Mouse (Mus musculus) forebrain, embryonic 14.5 days (tissue): ENCODE data around the gene Hint2. TPM values are rescaled to one million over a fixed set of nuclear protein-coding genes. Genes with fewer than 3 reads are reported as not detected.
A peak's percentile ranks its signal among the peaks of the same experiment; 100 is the strongest.

Experiments
- ATAC-seq: fragments of 200-750 bp; cut with Nextera tagmentation; 2 replicates; pipeline ENCODE4 v1.8.0; 2017; ENCODE audit warnings: mild to moderate bottlenecking, moderate library complexity
- DNase-seq: peaks from one replicate; pipeline ENCODE4 v3.0.0-alpha.2; 2015; ENCODE audit warnings: low spot score
- H3K27ac ChIP-seq: fragments of 300-500 bp; sonication (generic); 2 replicates; pipeline ENCODE4 v1.5.1; 2014; ENCODE audit warnings: low read depth, mild to moderate bottlenecking, control low read depth, low read length, moderate library complexity
- H3K27me3 ChIP-seq: fragments of 300-500 bp; sonication (generic); replicated peaks from 2 replicates; pipeline ENCODE4 v1.6.1; 2014; ENCODE audit warnings: low read length, control low read depth, mixed read lengths; ENCODE audit not compliant: control insufficient read depth, insufficient read depth
- H3K36me3 ChIP-seq: fragments of 300-500 bp; sonication (generic); 2 replicates; pipeline ENCODE4 v1.6.1; 2014; ENCODE audit warnings: low read length, control low read depth; ENCODE audit not compliant: control insufficient read depth, insufficient read depth
- H3K4me1 ChIP-seq: fragments of 300-500 bp; sonication (generic); 2 replicates; pipeline ENCODE4 v1.6.1; 2014; ENCODE audit warnings: antibody characterized with exemption, low read length, control low read depth; ENCODE audit not compliant: control insufficient read depth, insufficient read depth
- H3K4me2 ChIP-seq: fragments of 300-500 bp; sonication (generic); 2 replicates; pipeline ENCODE4 v1.6.1; 2014; ENCODE audit warnings: mild to moderate bottlenecking, control low read depth, low read length
- H3K4me3 ChIP-seq: fragments of 300-500 bp; sonication (generic); 2 replicates; pipeline ENCODE4 v1.5.1; 2014; ENCODE audit warnings: low read depth, low read length, control low read depth
- H3K9ac ChIP-seq: fragments of 300-500 bp; sonication (generic); 2 replicates; pipeline ENCODE4 v1.6.1; 2014; ENCODE audit warnings: mild to moderate bottlenecking, low read length, control low read depth, moderate library complexity
- H3K9me3 ChIP-seq: fragments of 300-500 bp; sonication (generic); replicated peaks from 2 replicates; pipeline ENCODE4 v1.6.1; 2016; ENCODE audit warnings: low read length, control low read depth, mixed read lengths; ENCODE audit not compliant: control insufficient read depth
- WGBS: fragments of 180-500 bp; shearing (Covaris S2); extraction: QIAGEN DNeasy Blood & Tissue Kit; methylation state at CpG from one replicate; pipeline ENCODE4 v1.1.7; 2014; 5-methylcytosine and 5-hydroxymethylcytosine counted together
- polyA plus RNA-seq: library from polyadenylated mRNA; unstranded; fragments of >200 nt; fragmentation: Nextera tagmentation; extraction: Ambion mirVana; gene quantifications from 2 replicates; pipeline ENCODE4 v1.2.1, GENCODE M21; 2014

Hint2 gene
- 67.0 and 82.7 TPM in 2 replicates for polyA plus RNA-seq

- Histone ChIP-seq H3K4me3 (peak within 1 kb of the TSS; percentile 77), H3K4me1 (peaks cover 6% of the 10 kb centered on the region), H3K9me3 (no peaks in the 10 kb centered on the region), H3K36me3 (no peaks in the 10 kb centered on the region), H3K4me2 (peak within 1 kb of the TSS; percentile 81), H3K27me3 (no peaks in the 10 kb centered on the region), H3K27ac (peak within 1 kb of the TSS; percentile 86), H3K9ac (peak within 1 kb of the TSS; percentile 89)
- DNase-seq (peak; percentile 99), ATAC-seq (peak; percentile 99)
- under 1% methylated on average over 34 of the region's 34 CpGs for WGBS
These were observed at the start of gene Hint2 for GRCm38 (mm10) chr4:43656339-43657109. Gene Hint2 (minus strand): TSS chr4:43656466.

GRCm38 (mm10) chr4:43705991-43706390, 49.7 kb upstream of the Hint2 start:
- WGBS = 86% methylated on average over 13 of the region's 13 CpGs
- Histone ChIP-seq H3K4me2 (no peak overlapping the region), H3K27me3 (no peaks in the 10 kb centered on the region), H3K9ac (no peak overlapping the region), H3K27ac (no peak overlapping the region), H3K36me3 (no peaks in the 10 kb centered on the region), H3K9me3 (no peaks in the 10 kb centered on the region), H3K4me3 (no peak overlapping the region), H3K4me1 (no peaks in the 10 kb centered on the region)
- ATAC-seq (no peak), DNase-seq (no peak)

- DNase-seq = no peak
- H3K4me2 ChIP-seq = no peak overlapping the region
These were observed 47.6 kb upstream of the Hint2 start for GRCm38 (mm10) chr4:43703851-43704250.

GRCm38 (mm10) chr4:43703439-43703838, 47.2 kb upstream of the Hint2 start:
- Histone ChIP-seq H3K36me3 (no peaks in the 10 kb centered on the region), H3K4me3 (no peak overlapping the region), H3K9me3 (no peaks in the 10 kb centered on the region), H3K27ac (no peak overlapping the region), H3K27me3 (no peaks in the 10 kb centered on the region), H3K4me2 (no peak overlapping the region), H3K4me1 (no peaks in the 10 kb centered on the region), H3K9ac (no peak overlapping the region)
- ATAC-seq (no peak), DNase-seq (no peak)
- WGBS = 78% methylated on average over 6 of the region's 6 CpGs

More at GRCm38 (mm10) chr4:43703851-43704250, 47.6 kb upstream of the Hint2 start:
- no peak overlapping the region for H3K4me3 ChIP-seq
- ATAC-seq = no peak
- WGBS = 85% methylated on average over 8 of the region's 8 CpGs
- no peaks in the 10 kb centered on the region for H3K27me3 ChIP-seq
- no peak overlapping the region for H3K27ac ChIP-seq
- H3K9me3 ChIP-seq = no peaks in the 10 kb centered on the region
- no peaks in the 10 kb centered on the region for H3K4me1 ChIP-seq
- no peaks in the 10 kb centered on the region for H3K36me3 ChIP-seq
- H3K9ac ChIP-seq = no peak overlapping the region

GRCm38 (mm10) chr4:43700707-43701106, 44.4 kb upstream of the Hint2 start, which contains the start of gene Olfr70:
Gene Olfr70 (minus strand): TSS chr4:43700807.
- H3K4me3 ChIP-seq = no peak within 1 kb of the TSS
- no peak within 1 kb of the TSS for H3K27ac ChIP-seq
- WGBS = 92% methylated on average over 6 of the region's 6 CpGs
- DNase-seq (no peak), ATAC-seq (no peak)
- H3K4me1 ChIP-seq = no peaks in the 10 kb centered on the region
- H3K27me3 ChIP-seq = no peaks in the 10 kb centered on the region
- H3K9me3 ChIP-seq = no peaks in the 10 kb centered on the region
- no peaks in the 10 kb centered on the region for H3K36me3 ChIP-seq
- no peak within 1 kb of the TSS for H3K4me2 ChIP-seq
- H3K9ac ChIP-seq = no peak within 1 kb of the TSS

GRCm38 (mm10) chr4:43696561-43696960, 40.3 kb upstream of the Hint2 start:
- peak; percentile 46; the same call in 1 of the 2 replicates for ATAC-seq

GRCm38 (mm10) chr4:43695249-43695671, 39.0 kb upstream of the Hint2 start:
- Histone ChIP-seq H3K27me3 (no peaks in the 10 kb centered on the region), H3K4me2 (no peak overlapping the region), H3K9ac (no peak overlapping the region), H3K27ac (no peak overlapping the region), H3K36me3 (peaks cover 8% of the 10 kb centered on the region), H3K4me1 (no peaks in the 10 kb centered on the region), H3K4me3 (no peak overlapping the region), H3K9me3 (no peaks in the 10 kb centered on the region)
- WGBS = 31% methylated on average over 9 of the region's 9 CpGs
- no peak for DNase-seq
- ATAC-seq = no peak

More at GRCm38 (mm10) chr4:43696561-43696960, 40.3 kb upstream of the Hint2 start:
- DNase-seq = peak; percentile 47
- Histone ChIP-seq H3K4me1 (no peaks in the 10 kb centered on the region), H3K4me2 (no peak overlapping the region), H3K9ac (no peak overlapping the region), H3K4me3 (no peak overlapping the region), H3K9me3 (no peaks in the 10 kb centered on the region), H3K36me3 (no peaks in the 10 kb centered on the region), H3K27me3 (no peaks in the 10 kb centered on the region), H3K27ac (no peak overlapping the region)
- WGBS = 64% methylated on average over 13 of the region's 13 CpGs

- ATAC-seq (no peak), DNase-seq (no peak)
- Histone ChIP-seq H3K27ac (no peak overlapping the region), H3K9ac (no peak overlapping the region), H3K27me3 (no peaks in the 10 kb centered on the region), H3K36me3 (peaks cover 15% of the 10 kb centered on the region), H3K4me3 (no peak overlapping the region), H3K4me2 (no peak overlapping the region), H3K4me1 (no peaks in the 10 kb centered on the region), H3K9me3 (no peaks in the 10 kb centered on the region)
- WGBS = 88% methylated on average over 1 of the region's 1 CpGs
These were observed 38.4 kb upstream of the Hint2 start for GRCm38 (mm10) chr4:43694439-43695248.
